11 mouse cellular contexts compared by ENCODE assay signal in genomic region chr7:99295104-99295503, GRCm38 (mm10). TPM values are rescaled to one million over a fixed set of nuclear protein-coding genes. Genes with fewer than 3 reads are reported as not detected.
DNase-seq lines count a peak whose midpoint lies in the region; ATAC-seq and TF ChIP-seq lines count a peak whose summit lies in the region.
"Had no signal": no experiment of that assay in that cellular context is flagged by ENCODE, and none has a peak within 500 bp of the region (broad histone marks: within the 10 kb centered on the region; RNA-seq: fewer than 3 reads in every experiment).

No protein-coding gene starts in this region.

- H3K4me2 ChIP-seq in forebrain, embryonic 13.5 days, result no peak overlapping the region
- H3K4me2 ChIP-seq in forebrain, embryonic 11.5 days (ENCODE audit: low read depth, low read length, severe bottlenecking), result no peak overlapping the region
- no peak overlapping the region for H3K4me2 ChIP-seq in midbrain, embryonic 13.5 days (replicated peaks)
- no peak overlapping the region for H3K4me2 ChIP-seq in midbrain, postnatal 0 days (ENCODE audit: low read depth, low read length, poor library complexity, severe bottlenecking)
- H3K4me2 ChIP-seq in midbrain, embryonic 16.5 days (ENCODE audit: low read length), result no peak overlapping the region

- no peak for TF ChIP-seq CTCF in midbrain, postnatal 0 days (IDR thresholded peaks at IDR 0.05)

- H3K4me1 ChIP-seq in forebrain, embryonic 13.5 days, result peaks cover 11% of the 10 kb centered on the region
- peaks cover 3% of the 10 kb centered on the region; the same call in 1 of the 2 replicates for H3K4me1 ChIP-seq in forebrain, embryonic 11.5 days (replicated peaks; ENCODE audit: control insufficient read depth, insufficient read depth, low read length)
- peaks cover 25% of the 10 kb centered on the region for H3K4me1 ChIP-seq in midbrain, embryonic 13.5 days (replicated peaks)
- peaks cover 4% of the 10 kb centered on the region; the same call in 1 of the 2 replicates for H3K4me1 ChIP-seq in midbrain, postnatal 0 days (ENCODE audit: insufficient read depth, low read length)
- peaks cover 7% of the 10 kb centered on the region; the same call in 1 of the 2 replicates for H3K4me1 ChIP-seq in midbrain, embryonic 16.5 days (ENCODE audit: control insufficient read depth, insufficient read depth, low read length)

- H3K27ac ChIP-seq in forebrain, embryonic 13.5 days, result peak overlapping the region; percentile 44; the same call in 1 of the 2 replicates
- no peak overlapping the region for H3K27ac ChIP-seq in forebrain, embryonic 11.5 days (ENCODE audit: low read depth, low read length)
- peak overlapping the region; percentile 11; the same call in 1 of the 2 replicates for H3K27ac ChIP-seq in midbrain, embryonic 13.5 days
- no peak overlapping the region; the same call in 1 of the 2 replicates for H3K27ac ChIP-seq in midbrain, postnatal 0 days (ENCODE audit: low read depth, low read length)
- peak overlapping the region; percentile 49 for H3K27ac ChIP-seq in midbrain, embryonic 16.5 days (ENCODE audit: low read length)

- DNase-seq in forebrain, embryonic 11.5 days (ENCODE audit: low spot score), result no peak
- no peak for DNase-seq in midbrain, postnatal 0 days (ENCODE audit: low spot score)
- DNase-seq in gastrocnemius, postnatal 10 days, result peak; percentile 31
- DNase-seq in layer of hippocampus, adult 18-20 months (ENCODE audit: low spot score in 2 of 2), result no peak
- no peak for DNase-seq in thymus, postnatal 25 days
- DNase-seq: lung, postnatal 14 days had no signal

- 67% methylated on average over 8 of the region's 8 CpGs for WGBS in forebrain, embryonic 13.5 days
- 64% methylated on average over 8 of the region's 8 CpGs for WGBS in forebrain, embryonic 11.5 days
- WGBS in midbrain, embryonic 13.5 days, result 53% methylated on average over 8 of the region's 8 CpGs
- 48% methylated on average over 8 of the region's 8 CpGs for WGBS in midbrain, postnatal 0 days
- 43% methylated on average over 8 of the region's 8 CpGs for WGBS in midbrain, embryonic 16.5 days

- no peak overlapping the region for H3K4me3 ChIP-seq in forebrain, embryonic 13.5 days
- H3K4me3 ChIP-seq in forebrain, embryonic 11.5 days (ENCODE audit: low read depth, low read length), result no peak overlapping the region
- no peak overlapping the region for H3K4me3 ChIP-seq in midbrain, embryonic 13.5 days (replicated peaks)
- H3K4me3 ChIP-seq in midbrain, postnatal 0 days (ENCODE audit: low read depth, low read length), result no peak overlapping the region
- H3K4me3 ChIP-seq in midbrain, embryonic 16.5 days (ENCODE audit: low read depth, low read length), result no peak overlapping the region

- no peak overlapping the region for H3K9ac ChIP-seq in forebrain, embryonic 13.5 days
- no peak overlapping the region for H3K9ac ChIP-seq in forebrain, embryonic 11.5 days (ENCODE audit: low read length)
- H3K9ac ChIP-seq in midbrain, embryonic 13.5 days (replicated peaks), result no peak overlapping the region
- H3K9ac ChIP-seq in midbrain, postnatal 0 days (replicated peaks; ENCODE audit: low read length, poor library complexity, severe bottlenecking), result no peak overlapping the region
- no peak overlapping the region for H3K9ac ChIP-seq in midbrain, embryonic 16.5 days (ENCODE audit: low read depth, low read length)

- H3K27me3 ChIP-seq in forebrain, embryonic 13.5 days, result 0 out of 2 replicates have a peak, but pooled peaks cover 3% of the 10 kb centered on the region
- no peaks in the 10 kb centered on the region for H3K27me3 ChIP-seq in forebrain, embryonic 11.5 days (ENCODE audit: control insufficient read depth, insufficient read depth, low read length)
- H3K27me3 ChIP-seq in midbrain, embryonic 13.5 days, result no peaks in the 10 kb centered on the region
- H3K27me3 ChIP-seq in midbrain, postnatal 0 days (ENCODE audit: insufficient read depth, low read length), result no peaks in the 10 kb centered on the region
- no peaks in the 10 kb centered on the region for H3K27me3 ChIP-seq in midbrain, embryonic 16.5 days (ENCODE audit: control insufficient read depth, insufficient read depth, low read depth, low read length)

- H3K9me3 ChIP-seq in forebrain, embryonic 13.5 days (replicated peaks), result no peaks in the 10 kb centered on the region
- H3K9me3 ChIP-seq in forebrain, embryonic 11.5 days (ENCODE audit: control insufficient read depth, low read length), result no peaks in the 10 kb centered on the region
- no peaks in the 10 kb centered on the region for H3K9me3 ChIP-seq in midbrain, embryonic 13.5 days
- H3K9me3 ChIP-seq in midbrain, postnatal 0 days (ENCODE audit: low read length), result no peaks in the 10 kb centered on the region
- H3K9me3 ChIP-seq in midbrain, embryonic 16.5 days (replicated peaks; ENCODE audit: control insufficient read depth, low read length, poor library complexity, severe bottlenecking), result no peaks in the 10 kb centered on the region

- H3K36me3 ChIP-seq in forebrain, embryonic 13.5 days (ENCODE audit: poor library complexity, severe bottlenecking), result peaks cover 27% of the 10 kb centered on the region
- no peaks in the 10 kb centered on the region for H3K36me3 ChIP-seq in forebrain, embryonic 11.5 days (ENCODE audit: control insufficient read depth, insufficient read depth, low read length)
- peaks cover 40% of the 10 kb centered on the region for H3K36me3 ChIP-seq in midbrain, embryonic 13.5 days
- H3K36me3 ChIP-seq in midbrain, postnatal 0 days (ENCODE audit: insufficient read depth, low read length), result 0 out of 2 replicates have a peak, but pooled peaks cover 3% of the 10 kb centered on the region
- peaks cover 12% of the 10 kb centered on the region for H3K36me3 ChIP-seq in midbrain, embryonic 16.5 days (ENCODE audit: control insufficient read depth, insufficient read depth, low read length)

- ATAC-seq in forebrain, embryonic 13.5 days, result no peak
- no peak for ATAC-seq in forebrain, embryonic 11.5 days (replicated peaks; ENCODE audit: low FRiP score)
- ATAC-seq in midbrain, embryonic 13.5 days, result no peak
- ATAC-seq in midbrain, postnatal 0 days (ENCODE audit: low FRiP score), result no peak
- ATAC-seq in midbrain, embryonic 16.5 days, result no peak
- ATAC-seq: intestine, postnatal 0 days had no signal

RNA-seq across cellular contexts. Expression of gene Map6, which starts 27.9 kb away (rescaled TPM):
- 46.9 and 51.3 TPM in 2 replicates for polyA plus RNA-seq in forebrain, embryonic 13.5 days (2015; fragmentation: Nextera tagmentation; extraction: Ambion mirVana)
- 36.2 and 36.7 TPM in 2 replicates for polyA plus RNA-seq in forebrain, embryonic 11.5 days (2014; fragmentation: Nextera tagmentation; extraction: Ambion mirVana)
- 102 and 106 TPM in 2 replicates for polyA plus RNA-seq in midbrain, embryonic 13.5 days (2015; fragmentation: Nextera tagmentation; extraction: Ambion mirVana)
- 326 and 332 TPM in 2 replicates for total RNA-seq in midbrain, postnatal 0 days (2014; rRNA removed)
- 117 and 126 TPM in 2 replicates for polyA plus RNA-seq in midbrain, postnatal 0 days (2015; fragmentation: Nextera tagmentation; extraction: Ambion mirVana)
- total RNA-seq in gastrocnemius, postnatal 10 days (2021), result 1 to 10 TPM; 5.6 to 7.0 TPM
- 140 and 155 TPM in 2 replicates for polyA plus RNA-seq in midbrain, embryonic 16.5 days (2015; fragmentation: Nextera tagmentation; extraction: Ambion mirVana)
- 100 to 1,000 TPM in 1 of 2 experiments, 10 to 100 TPM in 1; 99.7 to 105 TPM for total RNA-seq in layer of hippocampus, adult 18-20 months (2021)

RNA-seq across cellular contexts. Expression of gene Mogat2, which starts 56.7 kb away (rescaled TPM):
- polyA plus RNA-seq in forebrain, embryonic 13.5 days (2015; fragmentation: Nextera tagmentation; extraction: Ambion mirVana), result 3.0 and 3.1 TPM in 2 replicates
- 9.3 and 13.0 TPM in 2 replicates for polyA plus RNA-seq in forebrain, embryonic 11.5 days (2014; fragmentation: Nextera tagmentation; extraction: Ambion mirVana)
- 2.2 and 3.0 TPM in 2 replicates for polyA plus RNA-seq in midbrain, embryonic 13.5 days (2015; fragmentation: Nextera tagmentation; extraction: Ambion mirVana)
- 0.71 TPM in 1 of 2 replicates, not detected in the other for total RNA-seq in midbrain, postnatal 0 days (2014; rRNA removed)
- polyA plus RNA-seq in midbrain, postnatal 0 days (2015; fragmentation: Nextera tagmentation; extraction: Ambion mirVana), result 0.33 and 0.38 TPM in 2 replicates
- total RNA-seq in gastrocnemius, postnatal 10 days (2021), result under 1 TPM in 1 of 2 experiments, not detected in 1; 0.41 TPM
- polyA plus RNA-seq in midbrain, embryonic 16.5 days (2015; fragmentation: Nextera tagmentation; extraction: Ambion mirVana), result 1.1 and 1.2 TPM in 2 replicates
- not detected for total RNA-seq in layer of hippocampus, adult 18-20 months (2021)
- total RNA-seq: gastrocnemius, adult 8-10 months had no signal

RNA-seq across cellular contexts. Expression of gene Serpinh1, which starts 57.9 kb away (rescaled TPM):
- polyA plus RNA-seq in forebrain, embryonic 13.5 days (2015; fragmentation: Nextera tagmentation; extraction: Ambion mirVana), result 261 and 291 TPM in 2 replicates
- 239 and 255 TPM in 2 replicates for polyA plus RNA-seq in forebrain, embryonic 11.5 days (2014; fragmentation: Nextera tagmentation; extraction: Ambion mirVana)
- 244 and 284 TPM in 2 replicates for polyA plus RNA-seq in midbrain, embryonic 13.5 days (2015; fragmentation: Nextera tagmentation; extraction: Ambion mirVana)
- total RNA-seq in midbrain, postnatal 0 days (2014; rRNA removed), result 151 and 160 TPM in 2 replicates
- polyA plus RNA-seq in midbrain, postnatal 0 days (2015; fragmentation: Nextera tagmentation; extraction: Ambion mirVana), result 114 and 125 TPM in 2 replicates
- 100 to 1,000 TPM; 292 to 416 TPM for total RNA-seq in gastrocnemius, postnatal 10 days (2021)
- polyA plus RNA-seq in midbrain, embryonic 16.5 days (2015; fragmentation: Nextera tagmentation; extraction: Ambion mirVana), result 185 and 203 TPM in 2 replicates
- 10 to 100 TPM; 19.1 to 19.3 TPM for total RNA-seq in layer of hippocampus, adult 18-20 months (2021)

Comparison
In these comparisons a context has a peak if more than half of its experiments do, and no peak if none do; other contexts are left out.
1. H3K27ac ChIP-seq: peak in forebrain, embryonic 13.5 days (single experiment), midbrain, embryonic 13.5 days (single experiment) and midbrain, embryonic 16.5 days (single experiment); none in forebrain, embryonic 11.5 days (single experiment) and midbrain, postnatal 0 days (single experiment).